Mouse (Mus musculus): Measurements from ENCODE around the gene Rragd.

- TF ChIP-seq POLR2A (IDR thresholded peaks at IDR 0.05; ENCODE audit: control insufficient read depth, extremely low read depth, insufficient read depth, low read length, poor library complexity) (no peak), CTCF (IDR thresholded peaks at IDR 0.05; ENCODE audit: borderline replicate concordance, control insufficient read depth, extremely low read depth, insufficient read depth, low read length, poor library complexity) (no peak)
These were observed 87.5 kb downstream of the Rragd start for GRCm38 (mm10) chr4:33070326-33070725.

All from thymus, adult 2 months (tissue).